Mouse (Mus musculus) adrenal gland, adult (tissue): ENCODE measurements around the gene Rnf130.
A peak's percentile ranks its signal among the peaks of the same experiment; 100 is the strongest.

Source experiments
- DNase-seq, 2 experiments: peaks; one replicate each; pipeline ENCODE4 v3.0.0; 2022 to 2023; ENCODE audit warnings: low spot score in 1 of 2; ENCODE audit not compliant: inconsistent age in 2 of 2

Gene Rnf130

DNA sequence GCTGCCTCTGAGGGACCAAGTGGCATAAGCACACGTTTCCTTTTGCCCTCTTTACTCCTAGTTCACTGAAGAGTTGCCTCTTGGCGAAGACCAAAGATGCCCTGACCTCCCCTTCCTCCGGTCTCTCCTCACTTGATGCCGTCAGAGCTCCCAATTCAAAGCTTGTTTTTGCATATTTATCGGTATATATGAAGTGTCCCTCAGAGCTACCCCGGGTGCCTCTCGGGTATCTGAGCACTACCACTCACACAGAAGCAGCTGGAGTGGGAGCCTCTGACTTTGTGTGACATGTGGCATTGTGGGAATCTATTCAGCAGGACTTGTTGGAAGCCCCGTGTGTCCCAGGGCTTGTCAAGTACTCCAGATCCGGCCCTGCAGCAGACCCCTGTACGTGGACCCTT, 106.7 kb downstream of the Rnf130 start:
- peak in 1 of 2 experiments; percentile 50 for DNase-seq

GRCm38 (mm10) chr11:50132265-50132664, 107.1 kb downstream of the Rnf130 start:
- DNase-seq, result peak; percentile 53 to 63

- DNase-seq, result no peak
Measured at GRCm38 (mm10) chr11:50134136-50134859, 109.2 kb downstream of the Rnf130 start.

DNA sequence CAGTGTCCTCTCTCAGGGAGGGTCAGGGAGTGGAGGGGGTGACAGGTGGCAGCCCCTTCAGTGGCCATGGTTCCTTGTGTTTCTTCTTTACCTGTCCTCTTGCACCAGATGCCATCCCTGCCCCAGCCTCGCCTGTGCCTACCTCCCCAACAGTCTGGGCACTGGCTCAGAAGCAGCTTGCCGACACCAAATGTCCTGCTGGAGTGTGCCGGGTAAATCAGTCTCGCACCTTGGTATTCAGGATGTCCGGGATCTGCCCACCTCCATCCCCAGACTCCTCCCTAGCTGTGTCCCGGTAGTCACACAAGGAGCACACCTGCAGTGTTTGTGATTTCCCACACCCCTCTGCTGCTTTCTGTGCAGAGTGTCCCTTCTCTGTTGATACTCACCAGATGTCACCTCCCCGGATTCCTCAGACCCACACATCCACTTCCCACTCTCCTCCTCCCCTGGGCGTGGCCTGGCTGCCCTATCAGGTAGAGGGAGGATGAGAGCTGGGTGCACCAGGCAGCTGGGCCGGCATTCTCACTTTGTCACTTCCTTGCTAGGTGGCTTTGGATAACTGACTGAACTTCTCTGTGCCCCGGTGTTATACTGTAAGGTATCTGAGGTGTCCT, 113.2 kb downstream of the Rnf130 start:
- DNase-seq, result peak in 1 of 2 experiments; percentile 13

GRCm38 (mm10) chr11:50139571-50139970, 114.4 kb downstream of the Rnf130 start:
- no peak for DNase-seq

DNA sequence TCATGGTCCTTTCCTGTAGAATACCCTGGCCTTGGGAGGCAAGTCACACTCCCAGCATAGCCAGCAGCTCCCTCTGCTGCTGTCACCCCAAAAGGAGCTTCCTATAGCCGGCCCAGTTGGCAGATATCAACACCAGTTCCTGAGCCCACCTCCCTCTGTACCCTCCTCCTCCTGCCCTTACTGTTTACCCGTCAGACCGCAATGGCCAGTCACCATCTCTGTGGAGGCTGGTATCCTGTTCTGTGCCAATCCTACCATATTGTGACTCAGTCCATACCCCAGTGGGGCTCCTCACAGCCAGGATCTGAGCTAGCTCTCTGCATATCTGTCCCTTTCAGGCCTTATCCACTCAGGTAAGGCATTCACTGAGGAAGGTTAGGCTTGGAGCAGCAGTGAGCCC, 120.4 kb downstream of the Rnf130 start:
- peak in 1 of 2 experiments; percentile 8 for DNase-seq

DNA sequence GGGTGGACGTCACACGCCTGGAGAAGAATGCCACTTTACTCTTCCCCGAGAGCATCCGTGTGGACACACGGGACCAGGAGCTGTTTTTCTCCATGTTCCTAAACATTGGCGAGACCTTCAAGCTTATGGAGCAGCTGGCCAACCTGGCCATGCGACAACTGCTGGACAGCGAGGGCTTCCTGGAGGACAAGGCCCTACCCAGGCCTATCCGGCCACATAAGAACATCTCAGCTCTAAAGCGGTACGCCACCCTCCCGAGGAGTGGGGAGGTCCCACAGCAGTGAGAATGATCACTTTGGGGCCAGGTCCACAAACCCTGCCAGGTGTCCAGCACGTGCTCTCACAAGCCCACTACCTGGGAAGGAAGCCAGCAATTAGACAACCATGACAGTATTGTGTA, 121.0 kb downstream of the Rnf130 start:
- no peak for DNase-seq

GRCm38 (mm10) chr11:50147267-50147957, 122.3 kb downstream of the Rnf130 start:
- peak; percentile 87 to 91 for DNase-seq

GRCm38 (mm10) chr11:50147958-50148476, 122.9 kb downstream of the Rnf130 start:
- no peak for DNase-seq

GRCm38 (mm10) chr11:50149200-50149599, 124.1 kb downstream of the Rnf130 start:
- peak; percentile 39 to 57 for DNase-seq

- DNase-seq, result no peak
Measured at GRCm38 (mm10) chr11:50149603-50150150, 124.5 kb downstream of the Rnf130 start.

GRCm38 (mm10) chr11:50151374-50151773, 126.2 kb downstream of the Rnf130 start:
- no peak for DNase-seq

DNA sequence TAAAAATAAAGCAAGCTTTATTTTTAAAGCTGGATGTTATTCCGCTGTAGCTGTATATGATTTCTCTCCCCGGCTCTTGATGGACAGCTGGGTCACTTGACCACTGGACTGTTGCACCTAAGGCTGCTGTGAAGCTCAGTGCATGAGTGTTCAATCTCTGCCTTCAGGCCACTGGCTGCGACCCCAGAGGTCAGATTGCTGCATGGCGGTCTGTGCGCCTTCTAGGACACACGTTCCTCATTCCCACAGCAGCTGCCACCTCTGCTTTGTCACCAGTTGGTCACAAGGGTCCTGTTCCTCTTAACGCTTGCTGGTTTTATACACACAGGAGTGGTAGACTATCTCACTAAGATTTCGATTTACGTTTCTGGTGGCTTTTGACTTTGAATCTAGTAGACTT, 129.0 kb downstream of the Rnf130 start:
- DNase-seq, result no peak
